Mouse (Mus musculus): ENCODE measurements at regions not wholly inside any gene's neighbourhood (a gene's known extent, or its start where the extent isn't known, plus 50 kb on each side); places are given as distances from the start of the nearest gene placed in this dataset.

GRCm38 (mm10) chr8:49243002-49243401, 399.3 kb upstream of the Tenm3 start:
- no peak for DNase-seq (ENCODE audit: low read depth, low spot score)

DNA sequence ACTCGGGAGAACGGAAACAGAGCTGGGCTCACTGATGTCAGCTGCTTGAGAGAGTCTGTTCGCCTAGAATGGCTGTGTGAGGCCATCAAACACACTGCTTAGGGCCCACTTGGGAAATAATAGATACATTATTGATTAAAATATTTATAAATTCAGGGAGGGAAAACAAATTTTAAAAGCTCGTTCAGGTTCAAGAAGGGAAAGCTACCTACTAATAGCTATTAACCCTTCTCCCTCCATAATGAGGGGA, 393.0 kb upstream of the Tenm3 start:
- no peak for DNase-seq (ENCODE audit: low read depth, low spot score)

DNA sequence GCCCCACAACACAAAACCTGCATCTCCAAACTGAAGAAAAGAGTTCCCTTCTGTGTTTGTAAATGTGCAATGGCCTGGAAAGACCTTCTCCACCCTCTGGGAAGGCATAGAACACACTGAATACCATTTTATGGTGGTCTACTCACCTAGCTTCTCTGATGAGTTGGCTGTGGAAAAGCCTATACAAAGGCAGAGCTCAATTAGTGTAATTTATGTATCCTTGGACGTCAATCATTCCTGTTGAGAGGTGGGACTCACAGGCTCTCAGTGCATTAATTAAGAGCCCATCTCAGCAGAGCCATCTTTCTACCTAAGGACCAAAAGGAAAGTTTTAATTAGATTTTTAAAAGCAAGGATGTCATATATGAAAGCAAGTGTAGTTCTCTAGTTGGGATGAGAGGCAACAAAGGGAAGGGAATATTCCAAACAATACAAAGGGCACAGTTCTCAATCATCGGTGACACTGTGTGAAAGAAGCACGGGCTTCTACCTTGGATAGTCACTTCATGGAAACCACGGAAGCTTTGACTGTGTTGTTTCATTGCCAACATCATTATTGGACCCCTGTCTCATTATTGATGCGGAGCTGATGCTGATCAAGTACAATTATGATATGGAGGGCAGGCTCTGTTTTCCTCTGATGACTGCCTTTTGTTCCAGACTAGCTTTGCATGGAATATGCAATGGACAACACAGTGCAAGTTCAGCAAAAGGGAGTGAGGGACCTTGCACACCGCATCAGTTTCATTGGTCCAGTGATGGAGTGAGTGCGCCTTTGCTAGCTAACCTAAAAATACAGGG, 392.5 kb upstream of the Tenm3 start:
- DNase-seq (ENCODE audit: low read depth, low spot score), result no peak

- DNase-seq (ENCODE audit: low read depth, low spot score), result no peak
Measured at GRCm38 (mm10) chr8:49223841-49224420, 380.2 kb upstream of the Tenm3 start.

- DNase-seq (ENCODE audit: low read depth, low spot score), result no peak
Measured at GRCm38 (mm10) chr8:49195333-49195640, 351.5 kb upstream of the Tenm3 start.

- DNase-seq (ENCODE audit: low read depth, low spot score), result peak; percentile 60
Measured at GRCm38 (mm10) chr8:49194592-49195332, 351.0 kb upstream of the Tenm3 start.

- DNase-seq (ENCODE audit: low read depth, low spot score), result no peak
Measured at GRCm38 (mm10) chr8:49186853-49187252, 343.1 kb upstream of the Tenm3 start.

DNA sequence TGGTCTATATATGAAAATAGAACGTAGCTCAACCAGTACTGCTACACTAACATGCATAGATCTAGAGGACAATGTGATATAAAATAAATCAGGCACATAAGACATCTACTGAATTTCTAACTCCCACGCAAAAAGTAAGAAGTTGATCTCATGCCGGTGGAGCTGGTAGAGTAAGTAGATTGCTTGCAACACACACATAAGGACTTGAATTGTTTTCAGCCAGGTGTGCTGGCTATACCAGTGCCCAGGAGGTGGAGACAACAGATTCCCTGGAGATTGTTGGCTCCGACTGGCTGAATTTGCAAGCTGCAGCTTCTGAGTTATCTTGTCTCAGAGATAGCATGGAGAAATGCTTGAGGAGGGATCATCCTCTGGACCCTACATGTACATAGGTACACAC, 331.6 kb upstream of the Tenm3 start:
- DNase-seq (ENCODE audit: low read depth, low spot score), result no peak

DNA sequence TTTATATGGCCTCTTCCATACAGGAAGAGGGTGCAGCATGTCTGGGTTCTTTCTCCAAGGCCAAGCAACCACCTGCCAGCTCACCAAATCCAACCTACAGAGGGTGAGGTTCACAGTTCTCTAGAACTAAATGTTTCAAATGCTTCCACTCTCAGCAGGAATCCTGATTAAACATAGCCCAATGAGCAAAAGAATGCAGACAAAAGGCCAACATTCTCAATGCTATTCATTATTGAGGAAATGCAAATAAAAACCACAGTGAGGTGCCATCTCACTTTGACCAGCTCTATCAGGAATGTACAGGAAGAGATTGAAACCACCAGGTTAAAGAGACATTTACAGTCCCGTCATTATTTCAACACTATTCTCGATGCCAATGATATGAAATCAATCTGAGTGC, 331.2 kb upstream of the Tenm3 start:
- DNase-seq (ENCODE audit: low read depth, low spot score), result peak; percentile 55

GRCm38 (mm10) chr8:49159318-49159717, 315.6 kb upstream of the Tenm3 start:
- DNase-seq (ENCODE audit: low read depth, low spot score), result no peak

GRCm38 (mm10) chr8:49158201-49158600, 314.4 kb upstream of the Tenm3 start:
- no peak for DNase-seq (ENCODE audit: low read depth, low spot score)

- no peak for DNase-seq (ENCODE audit: low read depth, low spot score)
Measured at GRCm38 (mm10) chr8:49136503-49137044, 292.8 kb upstream of the Tenm3 start.

DNA sequence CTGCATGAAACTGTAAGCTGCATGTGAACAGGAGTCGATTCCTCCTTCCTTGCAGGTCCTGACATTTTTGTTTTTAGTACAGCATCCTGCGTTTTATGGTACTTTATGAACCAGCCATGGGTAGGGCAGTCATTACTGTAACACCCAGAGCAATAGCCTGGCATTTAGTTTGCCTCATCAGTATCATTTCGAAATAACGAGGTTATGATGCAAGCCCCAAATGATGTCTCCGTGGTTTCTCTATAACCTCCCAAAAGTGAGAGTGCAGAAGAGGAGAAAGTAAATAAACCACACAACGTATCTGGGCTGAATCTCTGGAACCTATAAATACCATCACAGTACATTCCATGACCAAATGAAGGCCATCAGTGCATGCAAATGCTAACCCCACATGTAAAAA, 265.3 kb upstream of the Tenm3 start:
- DNase-seq (ENCODE audit: low read depth, low spot score), result no peak

DNA sequence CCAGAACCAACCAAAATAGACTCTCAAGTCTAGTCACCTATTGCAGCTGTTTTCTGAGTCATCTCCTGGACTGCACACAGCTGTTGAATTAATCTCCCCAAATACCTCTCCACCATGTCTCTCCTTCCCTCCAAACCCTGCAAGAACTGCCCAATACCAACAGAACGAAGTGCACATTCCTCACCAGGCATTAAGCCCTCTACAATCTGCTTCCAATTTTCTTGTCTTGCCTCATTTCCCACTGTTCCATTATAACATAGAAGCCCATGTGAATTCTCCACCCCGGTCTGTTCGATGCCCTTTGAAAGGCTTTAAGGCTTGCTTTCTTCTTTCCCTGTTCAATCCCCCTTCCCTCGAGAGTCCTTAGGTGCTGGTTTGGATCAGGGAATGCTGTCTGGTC, 264.9 kb upstream of the Tenm3 start:
- no peak for DNase-seq (ENCODE audit: low read depth, low spot score)

GRCm38 (mm10) chr8:49106531-49106930, 262.8 kb upstream of the Tenm3 start:
- DNase-seq (ENCODE audit: low read depth, low spot score), result no peak

DNA sequence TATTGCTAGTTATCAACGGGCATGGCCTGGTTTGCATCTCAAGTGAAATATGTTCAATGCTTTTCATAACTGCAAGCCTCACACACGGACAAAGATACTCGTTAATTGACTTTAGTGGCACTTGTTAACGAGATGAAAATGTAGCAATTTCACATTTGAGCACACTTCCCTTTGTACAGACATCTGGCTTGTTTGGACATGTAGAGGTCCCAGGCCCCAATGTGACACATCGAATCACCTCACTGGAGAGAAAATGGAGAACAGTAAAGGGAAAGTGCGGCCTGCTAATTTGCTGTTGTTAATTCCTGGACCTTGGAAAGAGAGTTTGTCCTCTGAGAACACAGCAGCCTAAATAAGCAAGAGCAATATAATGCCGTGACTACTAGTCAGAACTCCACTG, 257.4 kb upstream of the Tenm3 start:
- DNase-seq (ENCODE audit: low read depth, low spot score), result no peak

- no peak for DNase-seq (ENCODE audit: low read depth, low spot score)
Measured at GRCm38 (mm10) chr8:49084191-49084875, 240.6 kb upstream of the Tenm3 start.

GRCm38 (mm10) chr8:49069451-49069850, 225.7 kb upstream of the Tenm3 start:
- no peak for DNase-seq (ENCODE audit: low read depth, low spot score)

- DNase-seq (ENCODE audit: low read depth, low spot score), result no peak
Measured at GRCm38 (mm10) chr8:49063256-49063655, 219.5 kb upstream of the Tenm3 start.

GRCm38 (mm10) chr8:49043236-49043635, 199.5 kb upstream of the Tenm3 start:
- no peak for DNase-seq (ENCODE audit: low read depth, low spot score)

GRCm38 (mm10) chr8:49035970-49036700, 192.4 kb upstream of the Tenm3 start:
- DNase-seq (ENCODE audit: low read depth, low spot score), result no peak

DNA sequence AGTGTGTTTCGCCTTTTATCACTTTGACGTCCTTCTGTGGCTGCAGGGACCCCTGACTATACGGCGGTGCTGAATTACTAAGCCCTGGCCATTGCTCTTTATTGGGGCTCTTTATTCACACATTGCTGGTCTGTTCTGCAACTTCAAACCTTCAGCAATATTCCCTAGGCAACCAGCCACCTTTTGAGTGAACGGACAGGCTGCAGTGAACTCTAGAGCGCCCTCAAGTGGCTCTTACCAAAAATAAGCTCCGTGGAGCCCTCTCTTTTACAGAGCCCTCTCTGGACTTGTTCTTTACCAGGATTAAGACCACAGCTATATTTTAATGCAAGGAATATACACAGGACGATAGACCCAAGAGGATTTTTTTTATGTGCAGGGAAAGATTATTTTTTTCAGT, 191.8 kb upstream of the Tenm3 start:
- DNase-seq (ENCODE audit: low read depth, low spot score), result peak; percentile 76

Data from ZHBTc4 (cell line).